ENCODE assay signal across 8 mouse cellular contexts in the genomic region with DNA sequence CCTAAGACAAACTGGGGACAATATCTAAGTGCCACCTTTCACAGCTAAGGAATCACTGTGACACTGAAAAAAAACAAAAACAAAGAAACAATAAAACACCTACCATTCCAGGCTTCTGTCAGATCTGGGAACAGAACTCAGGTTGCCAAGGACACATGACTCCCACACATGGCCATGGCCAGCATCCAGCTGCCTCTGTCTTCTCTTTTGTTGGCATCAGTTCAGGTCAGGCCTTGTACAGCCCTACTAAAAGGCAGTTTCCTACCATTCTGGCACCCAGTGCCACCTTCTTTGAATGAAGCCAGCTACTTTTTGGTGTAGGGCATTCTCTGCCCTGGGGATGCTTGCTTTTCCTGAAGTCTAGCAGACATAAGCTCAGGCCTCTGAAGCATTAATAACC.
A peak's percentile ranks its signal among the peaks of the same experiment; 100 is the strongest.
DNase-seq lines count a peak whose midpoint lies in the region; ATAC-seq and TF ChIP-seq lines count a peak whose summit lies in the region.
"Had no signal": no experiment of that assay in that cellular context is flagged by ENCODE, and none has a peak within 500 bp of the region (broad histone marks: within the 10 kb centered on the region; RNA-seq: fewer than 3 reads in every experiment).

No protein-coding gene starts in this region.

- TF ChIP-seq CTCF in cerebellum, adult 2 months (IDR thresholded peaks at IDR 0.05; ENCODE audit: borderline replicate concordance, insufficient read depth, low read depth, low read length) = no peak

- H3K27me3 ChIP-seq in midbrain, embryonic 14.5 days (ENCODE audit: control insufficient read depth, insufficient read depth, low read length) = no peaks in the 10 kb centered on the region
- 0 out of 2 replicates have a peak, but pooled peaks cover 7% of the 10 kb centered on the region for H3K27me3 ChIP-seq in midbrain, embryonic 13.5 days
- no peaks in the 10 kb centered on the region for H3K27me3 ChIP-seq in cerebellum, adult 2 months (ENCODE audit: control insufficient read depth, insufficient read depth, low read length)

- ATAC-seq in midbrain, embryonic 14.5 days (ENCODE audit: low FRiP score, low TSS enrichment) = no peak
- no peak for ATAC-seq in midbrain, embryonic 13.5 days
- ATAC-seq in megakaryocyte-erythroid progenitor cell, adult 5-6 weeks (replicated peaks; ENCODE audit: low FRiP score, low TSS enrichment, poor library complexity, severe bottlenecking) = no peak

- TF ChIP-seq POLR2A in cerebellum, adult 2 months (IDR thresholded peaks at IDR 0.05; ENCODE audit: borderline replicate concordance, insufficient read depth, low read length) = no peak

- no peak overlapping the region for H3K4me3 ChIP-seq in midbrain, embryonic 14.5 days (replicated peaks; ENCODE audit: low read depth, low read length)
- H3K4me3 ChIP-seq in midbrain, embryonic 13.5 days (replicated peaks) = no peak overlapping the region
- no peak overlapping the region for H3K4me3 ChIP-seq in cerebellum, adult 2 months (replicated peaks; ENCODE audit: insufficient read depth, low read depth, low read length)
- H3K4me3 ChIP-seq: heart, embryonic 13.5 days had no signal

- no peak overlapping the region for H3K27ac ChIP-seq in midbrain, embryonic 14.5 days (replicated peaks; ENCODE audit: low read depth, low read length)
- H3K27ac ChIP-seq in midbrain, embryonic 13.5 days = no peak overlapping the region
- H3K27ac ChIP-seq in cerebellum, adult 2 months (ENCODE audit: insufficient read depth, low read length) = no peak overlapping the region
- H3K27ac ChIP-seq: heart, embryonic 13.5 days had no signal

- H3K36me3 ChIP-seq in midbrain, embryonic 14.5 days (ENCODE audit: control insufficient read depth, insufficient read depth, low read length) = no peaks in the 10 kb centered on the region
- H3K36me3 ChIP-seq in midbrain, embryonic 13.5 days = no peaks in the 10 kb centered on the region
- H3K36me3 ChIP-seq: heart, embryonic 13.5 days had no signal

- no peak overlapping the region for H3K4me2 ChIP-seq in midbrain, embryonic 14.5 days (ENCODE audit: low read length)
- no peak overlapping the region for H3K4me2 ChIP-seq in midbrain, embryonic 13.5 days (replicated peaks)
- H3K4me2 ChIP-seq: heart, embryonic 13.5 days had no signal

- peaks cover 5% of the 10 kb centered on the region; the same call in 1 of the 2 replicates for H3K4me1 ChIP-seq in midbrain, embryonic 14.5 days (ENCODE audit: control insufficient read depth, insufficient read depth, low read length)
- H3K4me1 ChIP-seq in midbrain, embryonic 13.5 days (replicated peaks) = peaks cover 11% of the 10 kb centered on the region; the same call in 1 of the 2 replicates
- peaks cover 38% of the 10 kb centered on the region for H3K4me1 ChIP-seq in cerebellum, adult 2 months (ENCODE audit: control insufficient read depth, insufficient read depth, low read length)

- no peaks in the 10 kb centered on the region for H3K9me3 ChIP-seq in midbrain, embryonic 14.5 days (ENCODE audit: control insufficient read depth, low read length)
- H3K9me3 ChIP-seq in midbrain, embryonic 13.5 days = no peaks in the 10 kb centered on the region
- H3K9me3 ChIP-seq: heart, embryonic 13.5 days had no signal

- H3K9ac ChIP-seq in midbrain, embryonic 14.5 days (replicated peaks; ENCODE audit: low read length) = no peak overlapping the region
- H3K9ac ChIP-seq in midbrain, embryonic 13.5 days (replicated peaks) = no peak overlapping the region
- H3K9ac ChIP-seq: heart, embryonic 13.5 days had no signal

- peak; percentile 24 for DNase-seq in midbrain, embryonic 14.5 days
- peak; percentile 71 to 82 for DNase-seq in cerebellum, adult 2 months
- DNase-seq in heart, postnatal 4 days = peak; percentile 55
- peak; percentile 71 for DNase-seq in ovary, postnatal 36 days (ENCODE audit: low spot score)
- no peak for DNase-seq in neural tube, embryonic 10.5 days (ENCODE audit: extremely low spot score, low spot score)
